Mouse (Mus musculus) lung, embryonic 15.5 days (tissue): Measurements from ENCODE around the gene Scap. TPM values are rescaled to one million over a fixed set of nuclear protein-coding genes. Genes with fewer than 3 reads are reported as not detected.
A peak's percentile ranks its signal among the peaks of the same experiment; 100 is the strongest.
"Not testable (repeated sequence)": the region's sequence is repeated elsewhere in the genome, so short reads cannot be mapped to it uniquely, and the experiment has no call there.

Experiments used
- ATAC-seq: fragments of 200-750 bp; cut with Nextera tagmentation; 2 replicates; pipeline ENCODE4 v1.8.0; 2017; ENCODE audit warnings: moderate number of reproducible peaks, borderline replicate concordance; ENCODE audit not compliant: low FRiP score, low TSS enrichment; ENCODE audit errors: extremely low read depth
- H3K27ac ChIP-seq: fragments of 300-500 bp; sonication (generic); 2 replicates; pipeline ENCODE4 v1.5.1; 2015; ENCODE audit warnings: moderate library complexity, mild to moderate bottlenecking, inconsistent platforms
- H3K27me3 ChIP-seq: fragments of 300-500 bp; sonication (generic); 2 replicates; pipeline ENCODE4 v1.6.1; 2015; ENCODE audit warnings: inconsistent platforms
- H3K36me3 ChIP-seq: fragments of 300-500 bp; sonication (generic); 2 replicates; pipeline ENCODE4 v1.6.1; 2015; ENCODE audit warnings: inconsistent platforms
- H3K4me1 ChIP-seq: fragments of 300-500 bp; sonication (generic); 2 replicates; pipeline ENCODE4 v1.6.1; 2015; ENCODE audit warnings: inconsistent platforms
- H3K4me2 ChIP-seq: fragments of 300-500 bp; sonication (generic); 2 replicates; pipeline ENCODE4 v1.6.1; 2015; ENCODE audit warnings: inconsistent platforms, mild to moderate bottlenecking, moderate library complexity
- H3K4me3 ChIP-seq: fragments of 300-500 bp; sonication (generic); 2 replicates; pipeline ENCODE4 v1.5.1; 2015; ENCODE audit warnings: mild to moderate bottlenecking, inconsistent platforms
- H3K9ac ChIP-seq: fragments of 300-500 bp; sonication (generic); 2 replicates; pipeline ENCODE4 v1.6.1; 2015; ENCODE audit warnings: inconsistent platforms
- H3K9me3 ChIP-seq: fragments of 300-500 bp; sonication (generic); 2 replicates; pipeline ENCODE4 v1.6.1; 2016; ENCODE audit warnings: inconsistent platforms
- WGBS: fragments of 180-500 bp; shearing (Covaris S2); methylation state at CpG from one replicate; pipeline ENCODE4 v1.1.7; 2015; 5-methylcytosine and 5-hydroxymethylcytosine counted together
- polyA plus RNA-seq: library from polyadenylated mRNA; unstranded; fragments of >200 nt; fragmentation: Nextera tagmentation; extraction: Ambion mirVana; gene quantifications from 2 replicates; pipeline ENCODE4 v1.2.1, GENCODE M21; 2015

Gene Scap
- polyA plus RNA-seq, 1 experiment from 2014 or later = 31.0 TPM

DNA sequence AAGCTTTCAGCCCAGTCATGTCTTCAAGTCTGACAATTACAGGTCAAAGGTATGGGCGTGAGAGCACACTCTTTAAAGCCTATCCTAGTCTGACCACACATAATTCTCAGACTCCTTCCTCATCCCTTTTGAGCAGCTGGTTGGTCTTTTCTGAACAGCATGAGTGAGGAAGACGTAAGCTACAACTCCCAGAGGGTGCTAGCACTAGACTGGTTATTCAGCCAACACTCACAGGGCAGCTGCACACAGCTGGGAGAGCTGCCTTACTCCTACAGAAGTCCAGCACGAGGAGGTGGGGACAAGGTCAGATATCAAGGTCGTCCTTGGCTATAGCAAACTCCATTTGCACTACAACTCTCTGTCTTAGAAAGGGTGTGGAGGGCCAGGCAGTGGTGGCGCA is 67.6 kb downstream of the Scap start:
- Histone ChIP-seq H3K4me1 (no peaks in the 10 kb centered on the region), H3K36me3 (peaks cover 8% of the 10 kb centered on the region), H3K27ac (no peak overlapping the region), H3K4me3 (no peak overlapping the region), H3K27me3 (no peaks in the 10 kb centered on the region), H3K9me3 (no peaks in the 10 kb centered on the region), H3K4me2 (no peak overlapping the region), H3K9ac (no peak overlapping the region)
- ATAC-seq = no peak
- WGBS = 72% methylated on average over 5 of the region's 5 CpGs

DNA sequence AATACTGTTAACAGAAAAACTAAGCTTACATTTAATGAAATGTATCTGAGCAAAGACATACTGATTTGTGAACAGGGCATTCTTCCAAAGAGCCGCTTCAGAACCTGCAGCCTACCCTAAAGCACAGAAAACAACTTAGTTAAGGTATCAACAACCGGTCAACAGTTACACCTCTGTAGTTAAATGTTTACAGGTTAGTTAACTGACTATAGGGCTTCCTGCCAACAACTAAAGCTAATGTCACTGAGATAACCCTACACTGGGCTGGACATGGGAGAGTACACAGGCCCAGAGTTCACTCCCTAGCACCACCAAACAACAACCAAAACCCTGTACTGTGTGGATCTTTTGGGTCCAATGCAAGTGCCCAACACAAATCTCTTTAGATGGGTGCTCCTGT is 69.6 kb downstream of the Scap start:
- Histone ChIP-seq H3K27ac (no peak overlapping the region), H3K4me3 (no peak overlapping the region), H3K9ac (no peak overlapping the region), H3K36me3 (0 out of 2 replicates have a peak, but pooled peaks cover 2% of the 10 kb centered on the region), H3K4me1 (peaks cover 8% of the 10 kb centered on the region), H3K4me2 (no peak overlapping the region), H3K27me3 (no peaks in the 10 kb centered on the region), H3K9me3 (no peaks in the 10 kb centered on the region)
- no peak for ATAC-seq
- 99% methylated on average over 2 of the region's 2 CpGs for WGBS

DNA sequence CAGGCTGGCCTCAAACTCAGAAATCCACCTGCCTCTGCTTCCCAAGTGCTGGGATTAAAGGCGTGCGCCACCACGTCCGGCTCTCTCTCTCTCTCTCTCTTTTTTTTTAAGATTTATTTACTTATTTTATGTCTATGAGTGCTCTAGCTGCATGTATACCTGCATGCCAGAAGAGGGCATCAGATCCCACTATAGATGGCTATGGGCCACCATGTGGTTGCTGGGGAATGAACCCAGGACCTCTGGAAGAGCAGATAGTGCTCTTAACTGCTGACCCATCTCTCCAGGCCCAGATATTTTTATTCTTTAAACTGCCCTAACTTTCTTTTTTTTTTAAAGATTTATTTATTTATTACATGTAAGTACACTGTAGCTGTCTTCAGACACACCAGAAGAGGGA is 70.2 kb downstream of the Scap start:
- not testable (repeated sequence) for H3K4me2 ChIP-seq, H3K27ac ChIP-seq, ATAC-seq

DNA sequence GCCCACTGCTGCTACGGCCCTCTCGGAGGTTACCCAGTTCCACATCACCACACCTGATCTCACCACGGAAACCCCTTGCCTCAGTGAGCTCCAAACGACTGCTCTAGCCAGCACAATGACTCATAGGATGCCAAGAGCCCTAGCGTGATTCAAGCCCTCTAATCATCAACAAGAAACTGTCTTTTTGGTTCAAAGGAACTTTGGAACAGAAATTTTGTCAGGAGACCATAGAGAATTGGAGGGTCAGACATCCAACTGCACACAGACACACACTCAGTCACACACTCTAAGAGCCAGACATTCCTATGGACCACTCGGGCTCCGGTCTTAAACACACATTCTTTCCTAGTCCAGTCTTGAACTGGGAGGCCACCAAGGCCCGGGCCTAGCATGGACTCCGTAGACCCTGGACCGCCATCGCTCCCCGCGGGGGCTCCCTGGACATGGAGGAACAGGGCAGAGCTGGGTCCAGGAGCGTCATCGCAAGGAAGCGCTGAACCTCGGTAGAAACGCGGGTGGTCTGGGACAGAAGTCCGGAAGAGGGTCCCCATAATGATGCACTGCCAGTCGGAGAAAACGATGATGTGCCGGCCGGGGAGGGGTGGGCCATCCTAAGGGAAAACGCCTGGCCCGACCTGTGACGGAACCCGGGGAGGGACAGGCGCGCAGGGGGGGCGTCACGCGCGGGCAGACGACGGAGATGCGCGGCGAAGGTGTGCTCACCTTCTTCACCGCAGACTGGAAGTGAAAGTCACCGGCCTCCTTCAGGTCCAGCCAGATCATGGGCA is 74.4 kb downstream of the Scap start:
- H3K4me2 ChIP-seq = peak overlapping the region; percentile 89
- ATAC-seq = peak; percentile 61
- H3K4me1 ChIP-seq = peaks cover 13% of the 10 kb centered on the region
- H3K36me3 ChIP-seq = no peaks in the 10 kb centered on the region
- H3K27me3 ChIP-seq = no peaks in the 10 kb centered on the region
- peak overlapping the region; percentile 75 for H3K27ac ChIP-seq
- no peaks in the 10 kb centered on the region for H3K9me3 ChIP-seq
- WGBS = 1% methylated on average over 41 of the region's 41 CpGs
- peak overlapping the region; percentile 97 for H3K4me3 ChIP-seq
- peak overlapping the region; percentile 90 for H3K9ac ChIP-seq

More for the DNA sequence above, 70.2 kb downstream of the Scap start:
- not testable (repeated sequence) for H3K4me3 ChIP-seq, H3K9ac ChIP-seq, H3K4me1 ChIP-seq, H3K9me3 ChIP-seq, H3K27me3 ChIP-seq, H3K36me3 ChIP-seq
- WGBS = 71% methylated on average over 4 of the region's 4 CpGs

DNA sequence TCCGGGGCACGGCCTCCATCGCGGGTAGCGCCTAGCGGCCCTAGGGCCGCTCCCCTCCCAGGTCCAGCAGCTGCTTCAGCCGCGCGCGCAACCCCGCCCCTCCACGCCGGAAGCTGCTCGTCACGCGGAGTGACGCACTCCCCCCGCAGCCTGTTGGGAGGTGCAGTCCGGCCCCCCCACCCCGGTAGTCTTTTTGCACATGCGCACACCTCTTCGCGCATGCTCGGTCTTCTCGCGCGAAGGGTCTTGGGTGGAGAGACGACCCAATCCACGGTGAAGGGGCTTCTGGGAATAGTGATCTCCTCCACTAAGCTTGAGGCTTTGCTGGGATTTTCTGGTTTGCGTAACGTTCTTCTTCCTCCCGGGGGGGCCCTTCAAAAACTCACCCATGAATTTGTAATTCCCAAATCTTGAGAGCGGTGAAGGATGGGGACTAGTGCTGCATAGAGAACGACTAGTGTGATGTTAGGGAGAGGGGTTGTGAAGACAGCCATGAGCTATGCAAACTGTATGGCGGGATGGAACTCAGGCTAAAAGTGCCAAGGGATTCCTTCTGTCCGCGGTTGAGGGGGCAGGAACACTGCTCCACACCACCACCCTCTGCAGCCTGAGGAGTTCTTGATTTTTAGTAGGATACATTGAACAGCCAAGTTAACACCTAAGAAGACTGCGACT is 75.1 kb downstream of the Scap start, which contains the start of gene Ptpn23:
Gene Ptpn23, minus strand, starts transcription at position 115 of the 675 bp plus-strand sequence.
- H3K9ac ChIP-seq = peak within 1 kb of the TSS; percentile 90
- no peaks in the 10 kb centered on the region for H3K36me3 ChIP-seq
- WGBS = 1% methylated on average over 39 of the region's 39 CpGs
- H3K4me2 ChIP-seq = peak within 1 kb of the TSS; percentile 89
- H3K4me1 ChIP-seq = peaks cover 20% of the 10 kb centered on the region
- no peaks in the 10 kb centered on the region for H3K27me3 ChIP-seq
- peak within 1 kb of the TSS; percentile 97 for H3K4me3 ChIP-seq
- ATAC-seq = peak; percentile 96
- no peaks in the 10 kb centered on the region for H3K9me3 ChIP-seq
- H3K27ac ChIP-seq = peak within 1 kb of the TSS; percentile 79

DNA sequence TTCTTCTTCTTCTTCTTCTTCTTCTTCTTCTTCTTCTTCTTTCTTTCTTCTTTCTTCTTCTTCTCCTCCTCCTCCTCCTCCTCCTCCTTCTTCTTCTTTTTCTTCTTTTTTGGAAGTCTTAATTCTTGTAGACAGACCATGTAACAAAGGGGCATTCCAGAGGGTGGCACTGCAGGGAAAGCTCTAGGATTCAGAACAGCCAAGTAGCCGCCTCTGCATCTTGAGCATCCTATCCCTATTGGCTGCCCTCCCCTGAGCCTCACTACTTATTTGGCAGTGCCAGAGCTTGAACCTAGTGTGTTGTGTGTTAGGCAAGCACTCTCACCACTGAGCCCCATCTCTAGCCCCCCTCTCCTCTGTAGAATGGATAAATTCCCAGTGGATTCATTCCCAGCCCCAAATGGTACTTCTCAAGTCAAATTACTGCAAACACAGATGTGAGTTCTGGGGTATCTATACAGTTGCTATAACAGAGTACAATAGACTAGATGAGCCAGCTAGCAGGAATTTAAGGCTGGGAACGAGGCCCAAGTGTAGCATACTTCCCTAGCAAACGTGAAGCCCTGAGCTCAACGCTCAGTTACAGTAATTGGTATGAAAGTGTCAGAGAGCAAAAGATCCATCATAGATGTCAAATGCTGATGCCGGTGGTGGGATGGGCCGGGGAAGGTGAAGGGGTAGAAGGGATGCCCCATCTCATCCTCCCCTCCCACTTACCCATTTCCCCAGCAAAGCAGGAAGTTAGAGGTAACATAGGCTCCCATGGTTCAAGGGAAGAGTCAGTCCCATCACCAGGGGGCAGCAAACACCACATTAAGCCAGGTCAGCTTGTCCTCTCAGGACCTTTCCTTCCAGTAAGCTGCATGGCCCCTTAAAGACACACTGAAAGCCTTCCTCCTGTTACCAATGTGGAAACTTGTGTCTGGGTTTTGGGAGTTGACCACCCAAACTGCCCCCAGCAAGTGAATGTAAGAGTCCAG is 78.1 kb downstream of the Scap start:
- Histone ChIP-seq H3K36me3 (no peaks in the 10 kb centered on the region), H3K4me2 (no peak overlapping the region), H3K27ac (no peak overlapping the region), H3K4me3 (no peak overlapping the region), H3K9me3 (no peaks in the 10 kb centered on the region), H3K9ac (no peak overlapping the region), H3K4me1 (peaks cover 22% of the 10 kb centered on the region), H3K27me3 (no peaks in the 10 kb centered on the region)
- 30% methylated on average over 6 of the region's 6 CpGs for WGBS
- ATAC-seq = no peak

DNA sequence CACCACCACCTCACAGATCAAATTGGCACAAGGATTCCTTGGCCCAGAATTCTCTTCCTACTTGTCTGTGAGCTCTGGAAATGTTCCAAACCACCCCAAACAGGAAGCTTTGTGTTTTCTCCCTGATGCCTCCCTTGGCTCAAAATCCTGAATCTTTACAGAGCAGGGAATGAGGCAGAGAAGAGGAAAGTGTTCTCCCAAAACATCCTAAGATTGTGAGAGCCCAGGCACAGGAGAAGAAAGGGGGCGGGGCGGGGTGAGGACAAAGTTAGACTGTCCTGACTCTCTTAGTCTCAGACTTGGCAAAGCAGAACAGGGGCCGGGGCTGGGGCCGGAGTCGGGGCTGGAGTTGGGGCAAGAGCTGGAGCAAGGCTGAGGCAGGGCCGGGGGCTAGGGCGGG is 79.8 kb downstream of the Scap start:
- WGBS = 54% methylated on average over 7 of the region's 7 CpGs
- H3K27ac ChIP-seq = peak overlapping the region; percentile 42; the same call in 1 of the 2 replicates

DNA sequence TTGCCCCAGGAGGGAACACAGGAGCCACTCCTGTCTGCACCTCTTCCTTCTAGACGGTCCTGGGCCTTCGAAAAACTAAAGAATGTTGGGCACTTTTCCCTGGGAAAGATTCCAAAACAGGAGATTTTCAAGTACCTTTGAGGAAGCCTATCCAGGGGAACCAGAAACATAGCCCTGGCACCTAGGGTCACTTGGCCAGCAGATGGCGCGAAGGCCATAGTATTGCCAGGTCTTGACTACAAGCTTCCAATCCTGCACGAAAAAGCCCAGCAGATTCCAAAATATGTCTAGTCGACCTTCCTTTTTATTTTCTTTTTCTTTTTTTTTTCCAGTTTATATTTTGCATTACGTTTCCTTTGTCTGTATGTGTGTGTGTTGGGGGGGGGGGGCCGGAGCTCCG is 80.7 kb downstream of the Scap start:
- ATAC-seq = peak; percentile 66
- WGBS = 45% methylated on average over 9 of the region's 9 CpGs

More for the DNA sequence above, 79.8 kb downstream of the Scap start:
- Histone ChIP-seq H3K27me3 (no peaks in the 10 kb centered on the region), H3K36me3 (no peaks in the 10 kb centered on the region), H3K9ac (no peak overlapping the region), H3K9me3 (no peaks in the 10 kb centered on the region), H3K4me1 (peaks cover 14% of the 10 kb centered on the region), H3K4me3 (no peak overlapping the region), H3K4me2 (no peak overlapping the region)
- no peak for ATAC-seq

DNA sequence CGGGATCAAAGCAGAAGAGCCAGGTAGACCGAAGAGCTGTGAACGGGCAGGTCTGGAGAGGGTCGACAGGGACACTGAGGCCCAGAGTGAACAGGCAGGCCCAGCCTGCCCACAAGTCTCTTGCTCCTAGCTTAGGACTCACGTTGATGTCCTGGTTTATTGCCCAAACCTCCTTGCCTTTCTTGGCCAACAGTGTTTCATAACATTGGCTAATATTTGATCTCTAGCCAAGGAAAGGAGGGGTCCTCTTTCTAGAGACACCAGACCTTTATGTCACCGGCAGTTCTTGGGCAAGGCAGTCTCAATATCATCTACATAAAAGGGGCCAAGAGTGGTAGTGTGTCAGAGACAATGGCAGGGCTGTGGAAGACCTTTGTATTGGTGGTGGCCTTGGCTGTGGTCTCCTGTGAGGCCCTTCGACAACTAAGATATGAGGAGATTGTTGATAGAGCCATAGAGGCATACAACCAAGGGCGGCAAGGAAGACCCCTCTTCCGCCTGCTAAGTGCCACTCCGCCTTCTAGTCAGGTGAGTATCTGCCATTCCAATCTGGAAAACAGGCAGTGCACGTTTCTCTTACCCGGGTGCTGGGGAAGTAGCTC is 86.5 kb downstream of the Scap start, which contains the start of gene Ngp:
Gene Ngp, plus strand, starts transcription at position 237 of the 602 bp plus-strand sequence.
- H3K27me3 ChIP-seq = no peaks in the 10 kb centered on the region
- H3K9ac ChIP-seq = no peak within 1 kb of the TSS
- H3K27ac ChIP-seq = no peak within 1 kb of the TSS
- H3K9me3 ChIP-seq = no peaks in the 10 kb centered on the region
- H3K4me1 ChIP-seq = no peaks in the 10 kb centered on the region
- no peak within 1 kb of the TSS for H3K4me2 ChIP-seq
- no peaks in the 10 kb centered on the region for H3K36me3 ChIP-seq
- ATAC-seq = no peak
- WGBS = 80% methylated on average over 12 of the region's 12 CpGs
- H3K4me3 ChIP-seq = no peak within 1 kb of the TSS

More for the DNA sequence above, 80.7 kb downstream of the Scap start:
- no peak overlapping the region for H3K4me3 ChIP-seq
- no peaks in the 10 kb centered on the region for H3K9me3 ChIP-seq
- no peaks in the 10 kb centered on the region for H3K36me3 ChIP-seq
- H3K4me1 ChIP-seq = peaks cover 10% of the 10 kb centered on the region
- no peaks in the 10 kb centered on the region for H3K27me3 ChIP-seq
- no peak overlapping the region for H3K4me2 ChIP-seq
- H3K9ac ChIP-seq = no peak overlapping the region
- H3K27ac ChIP-seq = no peak overlapping the region

DNA sequence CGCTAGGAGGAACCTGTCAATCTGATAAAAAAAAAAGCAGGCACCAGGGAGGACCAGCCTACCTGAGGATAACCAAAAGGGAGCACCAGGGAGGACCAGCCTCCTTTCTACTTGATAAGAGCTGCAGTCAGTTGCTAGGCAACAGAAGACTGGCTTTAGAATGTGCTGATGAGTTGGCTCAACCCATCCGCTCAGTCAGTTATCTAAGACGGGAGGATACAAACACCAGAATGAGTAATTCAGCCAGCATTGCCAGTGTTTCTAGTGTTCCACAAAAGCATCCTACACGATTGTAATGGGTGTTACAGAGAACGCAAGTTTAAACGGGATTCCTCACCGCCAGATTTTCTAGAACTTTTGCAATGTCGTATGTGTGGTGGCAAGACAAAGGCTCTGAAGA is 98.2 kb downstream of the Scap start:
- ATAC-seq = no peak
- H3K9ac ChIP-seq = no peak overlapping the region
- peaks cover 18% of the 10 kb centered on the region; the same call in 1 of the 2 replicates for H3K36me3 ChIP-seq
- no peaks in the 10 kb centered on the region for H3K4me1 ChIP-seq
- H3K27ac ChIP-seq = no peak overlapping the region
- no peak overlapping the region for H3K4me3 ChIP-seq
- no peak overlapping the region for H3K4me2 ChIP-seq
- WGBS = 77% methylated on average over 8 of the region's 8 CpGs
- no peaks in the 10 kb centered on the region for H3K9me3 ChIP-seq
- no peaks in the 10 kb centered on the region for H3K27me3 ChIP-seq

DNA sequence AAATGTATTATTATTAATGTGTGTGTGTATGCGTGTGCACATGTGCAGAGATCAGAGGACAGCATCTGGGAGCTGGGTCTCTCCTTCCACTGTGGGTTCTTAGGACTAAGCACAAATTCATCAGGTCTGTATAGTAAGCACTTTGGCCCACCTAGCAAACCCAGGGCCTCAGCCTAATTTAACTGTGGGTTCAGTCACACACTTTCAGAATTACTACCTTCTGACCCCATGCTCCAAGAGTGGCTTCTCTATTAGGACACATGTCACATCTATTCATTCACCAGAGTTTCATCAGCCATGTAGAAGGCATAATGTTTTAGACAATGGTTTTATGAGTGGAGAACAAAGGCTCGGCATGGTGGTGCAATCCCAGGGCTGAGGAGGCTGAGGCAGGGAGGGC is 100.0 kb downstream of the Scap start:
- no peak overlapping the region for H3K9ac ChIP-seq
- H3K27me3 ChIP-seq = no peaks in the 10 kb centered on the region
- no peak overlapping the region for H3K4me3 ChIP-seq
- H3K9me3 ChIP-seq = no peaks in the 10 kb centered on the region
- 85% methylated on average over 2 of the region's 2 CpGs for WGBS
- no peak for ATAC-seq
- no peak overlapping the region for H3K27ac ChIP-seq
- H3K4me2 ChIP-seq = no peak overlapping the region
- no peaks in the 10 kb centered on the region for H3K4me1 ChIP-seq
- peaks cover 18% of the 10 kb centered on the region; the same call in 1 of the 2 replicates for H3K36me3 ChIP-seq
